Mouse (Mus musculus): ENCODE results near the gene Ablim1.

Gene Ablim1

DNA sequence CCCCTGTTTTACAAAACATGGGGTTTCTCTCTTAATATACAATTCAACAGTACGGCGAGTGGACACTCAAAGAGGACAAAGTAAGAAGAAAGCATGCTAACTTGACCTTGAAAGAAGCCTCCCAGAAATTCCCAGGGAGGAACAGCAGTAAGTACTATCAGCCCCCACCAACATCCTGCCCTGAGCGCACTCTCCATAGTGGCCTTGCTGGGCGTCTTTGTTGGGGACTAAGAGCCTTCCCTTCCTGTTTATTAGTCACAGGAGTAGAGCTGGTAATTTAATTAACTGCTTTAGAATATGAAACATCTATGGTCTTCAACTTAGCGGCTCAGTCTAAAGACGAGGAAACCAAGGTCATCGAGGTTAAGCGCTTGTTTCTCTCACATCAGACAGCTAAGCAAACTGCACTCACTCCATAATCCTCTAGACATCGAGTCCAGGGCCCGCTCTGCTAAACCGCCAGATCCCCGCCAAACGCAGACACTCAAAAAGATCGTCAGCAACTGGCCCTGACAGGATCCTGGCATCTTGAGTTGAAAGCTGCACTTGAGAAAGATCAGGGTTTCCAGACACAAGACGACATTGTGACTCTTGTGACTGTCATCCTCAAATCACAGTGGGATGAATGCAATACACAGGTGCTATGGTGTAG lies 50.3 kb downstream of the Ablim1 start:
- DNase-seq (ENCODE audit: low read depth, low spot score), result peak; percentile 20

DNA sequence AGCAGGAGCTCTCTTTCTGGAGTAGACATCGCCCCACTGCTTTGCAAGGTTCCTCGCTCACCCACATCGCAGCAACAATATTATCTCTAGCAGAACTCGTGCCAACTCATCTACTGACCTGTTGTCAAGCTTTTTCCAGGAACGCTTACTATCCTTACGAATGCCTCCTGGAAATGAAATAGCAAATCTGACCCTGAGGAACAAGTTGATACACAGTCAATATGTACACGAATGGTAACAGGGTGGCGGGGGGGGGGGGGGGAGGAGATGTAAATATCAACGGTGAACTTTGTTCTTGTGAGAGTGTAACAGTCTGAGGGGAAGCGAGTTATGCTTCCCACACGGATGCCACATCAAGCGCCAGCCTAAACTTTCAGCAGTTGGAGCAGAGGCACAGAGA lies 56.9 kb downstream of the Ablim1 start:
- DNase-seq (ENCODE audit: low read depth, low spot score), result no peak

DNA sequence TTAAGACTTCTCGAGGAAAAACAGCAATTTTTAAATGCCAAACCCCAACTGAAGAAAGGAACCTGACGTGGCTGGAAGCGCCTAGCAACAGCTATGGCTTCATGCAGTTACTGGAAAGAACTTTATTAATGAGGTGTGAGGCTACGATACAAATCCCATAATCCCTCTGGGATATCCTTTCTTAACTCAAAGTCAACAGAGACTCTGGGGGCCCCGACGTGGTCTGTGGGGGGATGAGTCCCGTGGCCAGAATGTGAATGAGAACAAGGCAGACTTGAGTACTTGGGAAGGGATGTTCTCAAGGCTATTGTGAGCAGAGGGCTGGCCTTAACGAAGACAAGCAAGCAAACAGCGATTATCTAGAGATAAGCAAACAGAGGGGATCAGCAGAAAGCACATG lies 58.1 kb downstream of the Ablim1 start:
- no peak for DNase-seq (ENCODE audit: low read depth, low spot score)

DNA sequence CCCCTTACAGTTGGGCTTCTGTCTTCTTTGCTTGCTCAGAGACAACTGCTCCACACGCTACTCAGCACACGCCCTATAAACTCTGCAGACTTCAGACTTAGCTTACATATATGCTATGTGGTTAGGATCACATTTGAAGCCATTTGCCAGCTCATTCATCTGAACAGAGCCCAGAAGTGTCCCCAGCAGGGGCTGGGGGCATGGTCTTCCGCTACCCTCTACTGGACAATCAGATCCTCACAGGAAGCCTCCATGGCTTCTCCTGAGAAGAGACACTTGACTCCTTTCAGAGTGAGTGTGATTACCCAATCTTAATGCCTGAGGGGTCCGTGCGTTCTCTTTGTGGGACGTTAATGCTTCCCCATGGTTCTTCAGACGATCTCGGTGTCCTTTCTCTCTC lies 59.6 kb downstream of the Ablim1 start:
- DNase-seq (ENCODE audit: low read depth, low spot score), result no peak

DNA sequence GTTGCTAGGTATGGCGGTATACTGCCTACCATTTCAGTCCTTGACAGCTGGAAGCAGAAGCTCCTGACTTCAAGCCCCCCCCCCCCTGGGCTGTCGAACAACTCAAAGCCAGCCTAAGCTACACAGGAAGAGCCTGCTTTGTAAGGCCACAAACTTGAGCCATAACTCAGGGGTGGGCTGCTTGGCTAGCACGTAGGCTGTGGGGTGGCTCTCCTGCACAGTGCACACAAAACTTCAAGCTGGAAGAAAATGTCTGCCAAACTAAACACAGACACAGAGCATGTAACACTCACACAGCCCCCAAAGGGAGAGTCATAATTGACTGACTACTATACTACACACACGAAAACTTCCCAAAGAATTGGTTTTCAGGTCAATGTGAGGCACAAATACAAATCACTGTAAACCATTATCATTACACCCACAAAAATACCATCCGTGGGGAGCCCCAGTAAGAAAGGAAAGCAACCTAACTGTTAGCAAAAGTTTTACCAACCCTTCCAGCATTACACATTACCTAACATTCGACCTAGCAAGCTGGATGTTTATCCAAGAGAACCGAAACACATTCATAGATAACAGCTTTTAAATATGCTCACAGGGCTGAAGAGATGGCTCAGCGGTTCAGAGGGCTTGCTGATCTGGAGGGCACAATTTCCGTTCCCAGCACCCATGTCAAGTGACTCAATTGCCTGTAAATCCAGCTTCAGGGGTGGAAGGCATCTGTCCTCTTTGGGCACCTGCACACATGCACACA lies 61.8 kb downstream of the Ablim1 start:
- no peak for DNase-seq (ENCODE audit: low read depth, low spot score)

DNA sequence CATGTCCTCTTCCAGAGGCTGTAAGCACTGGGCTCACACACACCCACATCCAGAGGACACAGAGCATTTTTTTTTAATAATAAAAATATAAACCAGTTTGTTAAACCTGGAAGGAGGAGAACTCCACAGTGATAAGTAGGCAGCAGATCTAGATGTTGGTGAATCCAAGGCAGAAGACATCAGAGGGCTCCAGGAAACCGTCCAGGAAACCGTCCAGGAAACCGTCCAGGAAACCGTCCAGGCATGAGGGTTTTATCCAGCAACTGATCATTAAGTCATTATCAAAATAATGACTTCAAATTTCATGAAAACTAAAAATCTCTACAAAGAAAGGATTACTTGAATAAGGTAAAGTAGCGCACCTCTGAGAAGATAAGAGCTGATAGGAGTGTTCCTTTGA lies 65.9 kb downstream of the Ablim1 start:
- no peak for DNase-seq (ENCODE audit: low read depth, low spot score)

DNA sequence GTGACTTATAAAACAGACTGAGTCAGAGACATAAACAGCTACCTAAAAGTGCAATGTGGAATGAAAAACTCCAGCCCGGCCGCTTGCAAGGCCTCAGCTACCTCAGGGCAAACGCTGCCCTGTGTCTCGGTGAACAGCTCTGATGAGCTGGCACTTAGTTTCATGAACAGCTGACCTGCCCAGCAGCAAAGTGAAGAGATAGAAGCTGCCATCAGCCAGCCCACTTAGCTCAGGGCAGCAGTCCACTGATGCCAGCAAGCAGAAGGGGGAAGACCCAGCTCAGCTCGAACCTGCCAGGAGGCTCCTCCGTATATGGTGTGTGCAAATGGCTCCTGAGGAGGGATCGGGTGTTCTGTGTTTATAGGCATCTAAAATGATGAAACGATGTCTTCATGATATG lies 67.5 kb downstream of the Ablim1 start:
- DNase-seq (ENCODE audit: low read depth, low spot score), result no peak

DNA sequence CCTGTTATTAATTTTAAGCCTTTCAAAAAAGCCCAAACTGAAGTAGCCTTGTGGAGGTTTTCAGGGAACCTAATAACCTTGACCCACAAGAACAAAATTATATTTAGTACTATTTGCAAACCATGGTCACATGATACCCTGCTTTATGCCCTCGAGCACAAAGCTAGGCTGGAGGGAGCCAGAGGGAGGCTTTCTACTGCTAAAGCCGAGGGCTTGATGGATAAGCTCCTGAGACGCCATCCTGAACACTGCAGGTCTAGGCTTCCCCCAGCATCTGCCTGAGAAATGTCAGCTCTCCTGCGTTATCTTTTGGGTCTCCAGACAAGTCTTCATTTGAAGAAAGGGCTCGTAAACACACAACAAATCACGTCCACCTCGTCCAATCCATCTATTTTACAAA lies 70.4 kb downstream of the Ablim1 start:
- DNase-seq (ENCODE audit: low read depth, low spot score), result no peak

DNA sequence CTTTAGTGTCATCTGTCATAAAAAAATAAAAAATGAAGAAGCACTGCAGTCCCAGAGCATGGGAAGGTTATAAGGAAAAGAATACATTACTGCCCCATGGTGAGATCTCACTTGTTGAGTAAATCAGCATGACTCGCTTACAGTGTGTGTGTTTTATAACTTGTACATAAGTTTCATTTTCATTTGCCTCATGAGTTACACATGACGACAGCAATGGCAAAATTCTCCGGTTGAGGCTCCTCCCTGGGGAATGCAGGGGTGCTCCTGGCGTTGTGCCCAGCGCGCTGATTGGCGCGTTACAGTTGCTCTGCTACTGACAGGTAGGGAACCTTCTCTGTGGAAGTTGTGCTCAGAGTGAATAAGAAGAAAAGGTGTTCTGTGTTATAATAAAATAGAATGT lies 71.1 kb downstream of the Ablim1 start:
- DNase-seq (ENCODE audit: low read depth, low spot score), result no peak

DNA sequence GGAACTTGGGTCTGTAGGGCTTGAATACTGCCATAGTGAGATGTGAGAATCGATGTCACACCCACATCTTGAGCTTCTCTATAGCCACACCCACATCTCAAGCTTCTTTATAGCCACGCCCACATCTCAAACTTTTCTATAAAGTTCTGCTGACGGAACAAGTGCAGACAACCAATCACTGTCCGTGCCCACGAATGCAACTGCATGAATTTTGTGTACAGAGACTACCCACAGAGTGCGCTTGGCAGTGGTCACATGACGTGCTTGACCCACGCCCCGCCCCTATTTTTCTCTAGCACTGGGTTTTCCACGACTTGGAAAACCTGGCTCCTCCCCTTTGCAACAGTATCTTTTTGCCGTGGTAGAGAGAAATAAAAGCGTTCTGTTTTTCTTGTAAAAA lies 71.5 kb downstream of the Ablim1 start:
- DNase-seq (ENCODE audit: low read depth, low spot score), result no peak

DNA sequence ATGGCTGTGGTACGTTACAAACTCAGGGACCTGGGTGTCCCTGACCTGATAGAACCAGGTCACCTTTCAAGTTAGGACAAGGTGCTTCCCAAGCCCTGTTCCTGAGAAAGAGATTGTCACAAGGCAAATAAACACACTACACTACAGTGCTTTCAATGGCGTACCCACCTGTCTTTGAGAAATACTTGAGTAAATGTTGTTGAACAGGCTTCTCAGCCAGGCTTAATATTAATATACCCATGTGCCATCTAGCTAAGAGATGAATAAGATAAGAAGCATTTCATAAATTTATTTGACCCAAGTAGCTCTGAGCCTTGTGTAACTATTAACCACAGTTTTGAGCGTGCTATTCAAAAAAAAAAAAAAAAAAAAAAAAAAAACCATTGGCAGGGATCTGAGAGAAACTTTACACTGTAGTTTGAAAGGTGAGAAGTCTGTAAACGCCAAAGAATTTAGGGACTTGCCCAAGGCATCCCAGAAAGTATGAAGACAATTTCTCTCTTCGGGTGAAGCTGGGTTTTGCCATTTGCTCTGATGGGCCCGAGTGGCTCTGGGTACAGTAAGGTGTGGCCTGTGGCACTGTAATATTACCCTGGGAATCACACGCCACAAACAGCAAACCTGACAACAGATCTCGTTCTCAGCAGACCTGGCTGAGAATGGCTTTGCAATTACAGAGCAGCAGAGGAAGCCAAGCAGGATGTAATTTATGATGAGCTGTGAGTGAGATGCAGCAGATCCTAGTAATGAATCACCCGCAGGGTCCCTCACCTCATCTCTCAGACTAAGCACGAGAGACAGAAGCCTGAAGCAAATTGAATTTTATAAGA lies 73.1 kb downstream of the Ablim1 start:
- DNase-seq (ENCODE audit: low read depth, low spot score), result no peak

DNA sequence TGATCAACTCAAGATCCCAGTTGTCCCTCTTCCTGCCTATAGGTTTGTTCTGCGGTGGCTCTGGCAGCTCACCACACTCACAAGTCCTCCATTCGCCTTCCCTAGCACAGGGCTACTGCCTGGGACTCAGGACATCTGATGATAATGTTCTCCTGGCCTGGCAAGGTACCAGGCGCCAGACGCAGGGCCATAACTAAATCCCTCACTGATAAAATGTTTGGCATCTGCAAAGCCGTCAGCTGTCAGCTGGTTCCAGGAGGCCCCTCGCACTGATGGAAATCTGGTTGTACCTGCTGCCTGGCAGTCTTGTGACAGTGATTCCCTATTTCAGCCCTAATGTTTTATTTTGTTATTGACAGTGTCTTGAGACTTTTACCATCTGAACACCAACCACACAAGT lies 74.5 kb downstream of the Ablim1 start:
- DNase-seq (ENCODE audit: low read depth, low spot score), result no peak

DNA sequence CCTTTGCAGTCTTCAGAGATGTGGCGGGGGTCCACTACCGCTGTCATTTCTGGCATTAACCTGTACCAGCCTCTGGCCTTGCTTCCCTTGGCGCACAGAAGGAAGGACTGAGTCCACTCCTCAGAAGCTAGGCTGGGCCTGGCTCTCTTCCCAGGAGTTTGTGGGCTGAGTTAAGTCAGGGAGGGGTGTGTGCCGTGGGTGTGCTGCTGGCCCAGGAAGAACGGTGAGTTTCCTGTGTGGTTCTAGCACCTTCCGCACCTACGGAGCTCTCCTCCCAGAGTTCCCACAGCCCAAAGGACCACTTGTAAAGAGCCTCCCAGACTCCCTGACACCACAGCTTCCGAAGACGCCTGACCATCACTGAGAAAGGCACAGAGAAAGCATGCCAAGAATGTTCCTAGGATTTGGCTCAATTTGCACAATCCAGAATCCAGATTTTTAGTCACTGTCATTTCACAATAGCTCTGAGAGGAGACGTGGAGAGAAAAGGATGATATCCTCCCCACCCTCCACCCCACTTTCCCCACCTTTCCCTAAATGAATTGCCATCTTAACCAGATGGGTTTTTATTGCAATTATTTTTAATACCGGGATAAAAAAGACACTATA lies 75.4 kb downstream of the Ablim1 start:
- peak; percentile 54 for DNase-seq (ENCODE audit: low read depth, low spot score)

DNA sequence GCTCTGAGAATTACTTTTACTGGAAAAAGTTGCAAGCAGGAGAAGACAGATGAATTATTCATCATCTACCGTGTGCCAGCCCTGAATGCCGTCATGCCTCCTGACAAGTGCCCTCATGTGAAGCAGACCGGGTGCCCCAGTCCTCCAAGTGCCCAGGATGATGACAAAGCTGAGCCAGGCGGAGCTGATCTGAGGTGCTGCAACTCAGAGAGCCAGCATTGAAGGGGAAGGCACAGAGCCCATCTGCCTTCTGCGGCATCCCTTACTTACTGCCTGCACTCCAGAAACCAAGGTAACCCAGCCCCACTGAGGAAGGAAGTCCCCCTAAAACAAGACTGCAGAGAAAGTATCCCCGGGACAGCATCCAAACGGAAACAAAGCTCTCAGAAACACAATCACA lies 76.3 kb downstream of the Ablim1 start:
- DNase-seq (ENCODE audit: low read depth, low spot score), result no peak

DNA sequence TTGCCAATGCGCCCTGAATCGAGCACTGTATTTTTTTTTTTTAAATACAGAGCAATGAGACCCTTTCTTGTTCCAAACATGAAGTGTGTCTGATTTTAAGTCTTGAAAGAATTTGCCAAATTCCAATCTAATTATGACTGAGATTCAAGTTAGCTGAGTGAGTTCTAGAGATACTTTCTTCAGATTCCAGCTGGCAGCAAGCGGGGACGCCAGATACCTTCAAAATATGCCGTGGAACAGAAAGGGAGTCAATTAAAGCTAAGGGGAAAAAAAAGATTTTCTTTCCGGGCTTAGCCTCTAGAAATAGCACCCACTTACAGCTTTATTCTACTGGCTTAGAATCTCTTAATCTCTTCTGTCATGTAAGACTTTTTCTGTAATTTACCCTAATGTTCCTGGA lies 77.2 kb downstream of the Ablim1 start:
- no peak for DNase-seq (ENCODE audit: low read depth, low spot score)

DNA sequence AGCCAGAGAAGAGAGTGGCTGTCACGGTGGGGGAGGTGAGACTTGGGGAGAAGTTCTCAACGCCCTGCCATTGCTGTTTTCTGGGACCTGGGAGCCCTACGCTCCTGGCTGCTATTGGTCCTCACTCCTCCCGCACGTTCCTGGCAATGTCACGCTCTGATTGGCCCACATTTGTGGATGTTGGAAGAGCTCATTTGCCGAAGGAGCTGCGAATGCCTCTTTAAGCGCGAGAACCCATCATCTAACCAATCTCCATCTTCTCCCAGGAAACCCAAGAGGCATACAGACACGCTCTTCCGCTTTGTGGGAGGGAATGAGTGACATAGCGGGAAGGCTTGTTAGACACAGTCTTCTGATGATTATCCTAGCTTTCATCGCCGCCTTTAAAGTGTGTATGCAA lies 78.1 kb downstream of the Ablim1 start:
- no peak for DNase-seq (ENCODE audit: low read depth, low spot score)

DNA sequence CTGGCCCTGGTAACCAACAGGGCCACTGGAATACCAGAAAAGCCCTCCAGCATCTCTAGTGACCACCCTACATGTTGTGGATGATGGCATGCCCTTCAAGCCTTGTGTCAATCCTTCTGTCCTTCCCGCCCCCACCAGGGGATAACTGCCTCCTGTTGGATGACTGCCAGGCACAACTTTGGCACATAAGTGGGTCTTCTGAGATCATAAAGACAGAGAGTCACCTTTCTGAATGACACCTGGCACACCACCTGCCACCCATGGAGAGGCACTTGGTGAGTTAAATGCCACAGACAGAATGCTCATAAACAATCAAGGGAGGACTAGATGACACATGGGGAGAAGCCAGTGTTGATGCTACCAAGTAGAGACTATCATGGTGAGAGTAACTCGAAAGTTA lies 78.8 kb downstream of the Ablim1 start:
- DNase-seq (ENCODE audit: low read depth, low spot score), result no peak

DNA sequence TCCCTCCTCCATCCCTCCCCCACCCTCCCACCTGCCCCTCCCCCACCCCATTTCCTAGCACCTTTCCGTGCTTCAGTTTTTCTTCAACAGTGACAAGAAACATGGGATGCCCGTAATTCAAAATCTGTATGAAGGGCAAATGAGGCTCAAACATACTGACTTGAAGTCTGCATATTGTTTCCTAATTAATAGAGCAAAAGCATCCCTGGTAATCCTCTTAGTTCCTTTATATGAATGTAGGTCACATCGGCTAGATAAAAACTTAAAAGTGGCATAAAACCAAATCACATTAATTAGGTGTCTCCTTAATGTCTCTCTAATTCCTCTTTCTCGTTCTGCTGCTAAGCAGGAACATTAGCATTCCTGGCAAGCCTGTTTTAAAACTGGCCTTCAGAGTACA lies 83.7 kb downstream of the Ablim1 start:
- DNase-seq (ENCODE audit: low read depth, low spot score), result no peak

DNA sequence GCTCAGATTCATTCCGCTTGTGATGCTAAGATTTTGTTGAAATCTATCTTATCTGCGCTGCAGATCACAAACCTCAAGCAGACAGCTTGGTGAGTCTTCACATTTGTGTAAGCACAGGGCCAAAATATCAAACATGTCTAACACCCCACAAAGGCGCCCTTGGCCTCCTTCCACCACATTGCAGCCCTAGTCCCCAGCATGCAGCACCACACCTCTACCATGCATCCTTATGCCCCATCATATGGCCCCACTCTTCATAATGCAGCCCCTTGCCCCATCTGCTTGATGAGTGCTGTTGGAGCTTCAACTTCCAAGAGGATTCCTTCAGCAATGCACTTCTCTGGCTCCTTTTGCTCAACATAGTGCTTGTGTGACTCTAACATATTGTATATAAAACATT lies 85.6 kb downstream of the Ablim1 start:
- DNase-seq (ENCODE audit: low read depth, low spot score), result no peak

DNA sequence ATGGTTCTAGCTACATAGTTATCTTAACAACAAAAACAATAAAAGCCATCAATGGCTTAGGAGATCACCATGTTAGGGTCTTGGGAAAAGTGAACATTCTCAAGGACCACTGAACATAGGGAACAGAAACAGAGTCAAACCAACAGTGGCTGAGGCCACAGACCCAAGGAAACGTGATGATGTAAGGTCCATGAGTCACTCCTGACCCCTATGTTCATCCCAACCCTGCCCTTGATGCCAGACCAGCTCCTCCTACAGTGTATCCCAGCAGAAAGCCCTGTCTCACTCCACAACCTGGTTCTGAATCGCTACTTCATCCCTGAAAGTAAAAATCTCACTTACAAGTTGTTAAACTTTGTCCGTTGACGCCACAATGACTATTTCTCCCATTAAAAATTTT lies 86.1 kb downstream of the Ablim1 start:
- DNase-seq (ENCODE audit: low read depth, low spot score), result no peak

DNA sequence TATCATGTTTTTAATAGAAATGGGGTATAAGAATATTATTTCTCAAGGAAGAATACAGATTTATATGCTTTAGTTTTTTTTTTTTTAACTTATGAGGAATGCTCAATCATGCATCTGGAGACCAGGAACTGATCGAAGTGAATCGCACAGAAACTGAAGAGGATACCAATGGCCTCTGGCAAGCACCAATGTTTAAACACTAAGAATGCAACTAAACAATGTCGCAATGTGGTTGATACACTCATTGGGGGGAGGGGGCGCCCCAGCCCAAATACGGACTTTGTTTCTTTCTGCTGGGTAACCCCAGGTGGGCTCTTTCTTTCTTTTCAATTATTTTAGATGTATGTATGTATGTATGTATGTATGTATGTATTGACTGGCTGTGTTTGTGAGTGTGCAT lies 90.3 kb downstream of the Ablim1 start:
- DNase-seq (ENCODE audit: low read depth, low spot score), result no peak

DNA sequence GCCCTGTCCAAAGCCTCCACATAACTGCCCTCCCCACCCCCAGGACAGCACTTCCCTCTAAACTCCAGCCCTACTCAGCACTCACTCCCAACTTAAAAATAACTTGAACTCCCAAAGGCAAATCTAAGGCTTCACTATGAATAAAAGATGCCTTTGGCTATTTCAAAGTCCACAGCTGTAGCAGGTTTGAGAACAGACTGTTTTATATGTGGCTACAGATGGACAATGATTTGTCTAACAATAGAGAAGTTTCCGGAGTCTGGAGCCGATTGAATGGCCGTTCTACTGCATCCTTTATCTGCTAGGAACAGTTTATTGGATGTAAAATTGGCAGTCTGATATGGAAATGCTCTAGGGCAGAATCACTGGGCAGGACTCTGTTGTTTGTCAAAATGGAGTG lies 91.0 kb downstream of the Ablim1 start:
- DNase-seq (ENCODE audit: low read depth, low spot score), result no peak
